Mouse (Mus musculus) natural killer cell, adult 2 months (primary cell): Measurements from ENCODE around the gene Pcx.

Experiments
- DNase-seq, 2 experiments: peaks; one replicate each; pipeline ENCODE4 v3.0.0; 2022; ENCODE audit warnings: low spot score in 2 of 2

The Pcx gene

GRCm38 (mm10) chr19:4496535-4497262, 13.6 kb upstream of the Pcx start:
- no peak for DNase-seq

- peak; percentile 34 to 64 for DNase-seq
Observed at GRCm38 (mm10) chr19:4497263-4497973, 12.9 kb upstream of the Pcx start.

- DNase-seq: no peak
Observed at GRCm38 (mm10) chr19:4498062-4498933, 12.0 kb upstream of the Pcx start, which contains the start of gene 2010003K11Rik. 2010003K11Rik (minus strand) TSS chr19:4498583.

- no peak for DNase-seq
Observed at GRCm38 (mm10) chr19:4502701-4503100, 7.6 kb upstream of the Pcx start.

- DNase-seq: no peak
Observed at GRCm38 (mm10) chr19:4504830-4505229, 5.4 kb upstream of the Pcx start.

- DNase-seq: no peak
Observed at GRCm38 (mm10) chr19:4507746-4508145, 2.5 kb upstream of the Pcx start.

- no peak for DNase-seq
Observed at GRCm38 (mm10) chr19:4511116-4511841, 1.0 kb downstream of the Pcx start.

- no peak for DNase-seq
Observed at GRCm38 (mm10) chr19:4513236-4513858, 3.1 kb downstream of the Pcx start.

GRCm38 (mm10) chr19:4515746-4516145, 5.5 kb downstream of the Pcx start:
- no peak for DNase-seq

GRCm38 (mm10) chr19:4516288-4516687, 6.0 kb downstream of the Pcx start:
- no peak for DNase-seq

GRCm38 (mm10) chr19:4517483-4517882, 7.2 kb downstream of the Pcx start:
- DNase-seq: no peak

- DNase-seq: no peak
Observed at GRCm38 (mm10) chr19:4521426-4522050, 11.3 kb downstream of the Pcx start.

GRCm38 (mm10) chr19:4534646-4535045, 24.4 kb downstream of the Pcx start:
- no peak for DNase-seq

GRCm38 (mm10) chr19:4535922-4536321, 25.6 kb downstream of the Pcx start:
- no peak for DNase-seq

- no peak for DNase-seq
Observed at GRCm38 (mm10) chr19:4536606-4537005, 26.3 kb downstream of the Pcx start.

- no peak for DNase-seq
Observed at GRCm38 (mm10) chr19:4540263-4540662, 30.0 kb downstream of the Pcx start.

GRCm38 (mm10) chr19:4540992-4541391, 30.7 kb downstream of the Pcx start:
- DNase-seq: no peak

- DNase-seq: no peak
Observed at GRCm38 (mm10) chr19:4542081-4542480, 31.8 kb downstream of the Pcx start.

- DNase-seq: no peak
Observed at GRCm38 (mm10) chr19:4545091-4545490, 34.8 kb downstream of the Pcx start.

GRCm38 (mm10) chr19:4545841-4546240, 35.6 kb downstream of the Pcx start:
- no peak for DNase-seq

GRCm38 (mm10) chr19:4547801-4548200, 37.5 kb downstream of the Pcx start:
- DNase-seq: no peak
